Mouse (Mus musculus) NIH3T3 (cell line): ENCODE results near the gene Qprt.

Experiments
- DNase-seq: peaks from one replicate; pipeline ENCODE4 v3.0.0-alpha.2; 2012; ENCODE audit warnings: low read depth

Gene Qprt

GRCm38 (mm10) chr7:127133125-127133524 lies 11.1 kb upstream of the Qprt start:
- DNase-seq = no peak

- peak; percentile 77 for DNase-seq
Measured at GRCm38 (mm10) chr7:127129638-127130037, 7.6 kb upstream of the Qprt start.

- DNase-seq = no peak
Measured at GRCm38 (mm10) chr7:127121061-127121910, 740 bp downstream of the Qprt start.

- DNase-seq = no peak
Measured at GRCm38 (mm10) chr7:127118671-127119445, 3.2 kb downstream of the Qprt start.

- peak; percentile 76 for DNase-seq
Measured at GRCm38 (mm10) chr7:127117948-127118347, 4.1 kb downstream of the Qprt start.

- DNase-seq = no peak
Measured at GRCm38 (mm10) chr7:127116331-127116935, 5.6 kb downstream of the Qprt start.

GRCm38 (mm10) chr7:127114920-127115319 lies 7.1 kb downstream of the Qprt start:
- DNase-seq = no peak

GRCm38 (mm10) chr7:127113614-127114259 lies 8.3 kb downstream of the Qprt start:
- peak; percentile 72 for DNase-seq

GRCm38 (mm10) chr7:127112921-127113597 lies 9.0 kb downstream of the Qprt start:
- peak; percentile 13 for DNase-seq

GRCm38 (mm10) chr7:127112251-127112841 lies 9.7 kb downstream of the Qprt start:
- DNase-seq = no peak

GRCm38 (mm10) chr7:127111461-127111860 lies 10.6 kb downstream of the Qprt start:
- DNase-seq = peak; percentile 70

- DNase-seq = peak; percentile 86
Measured at GRCm38 (mm10) chr7:127110239-127111007, 11.6 kb downstream of the Qprt start.

- DNase-seq = no peak
Measured at GRCm38 (mm10) chr7:127105551-127105950, 16.5 kb downstream of the Qprt start.

- peak; percentile 87 for DNase-seq
Measured at GRCm38 (mm10) chr7:127104560-127105332, 17.3 kb downstream of the Qprt start.

GRCm38 (mm10) chr7:127103960-127104359 lies 18.1 kb downstream of the Qprt start:
- peak; percentile 39 for DNase-seq

- DNase-seq = no peak
Measured at GRCm38 (mm10) chr7:127102148-127102547, 19.9 kb downstream of the Qprt start.

- peak; percentile 17 for DNase-seq
Measured at GRCm38 (mm10) chr7:127101451-127102016, 20.5 kb downstream of the Qprt start.

GRCm38 (mm10) chr7:127099528-127099927 lies 22.5 kb downstream of the Qprt start:
- DNase-seq = no peak

GRCm38 (mm10) chr7:127098950-127099349 lies 23.1 kb downstream of the Qprt start:
- no peak for DNase-seq
